Mouse (Mus musculus) bone marrow, adult 2 months (tissue): Measurements from ENCODE around the gene Cars. TPM values are rescaled to one million over a fixed set of nuclear protein-coding genes. Genes with fewer than 3 reads are reported as not detected.

Experiments
- H3K27ac ChIP-seq: fragments of 200-500 bp; 2 replicates; pipeline ENCODE4 v1.5.1; 2012; ENCODE audit warnings: low read depth, mild to moderate bottlenecking, control low read depth, inconsistent platforms, low read length; ENCODE audit not compliant: control insufficient read depth, poor library complexity, insufficient read depth
- H3K4me1 ChIP-seq: fragments of 200-500 bp; 2 replicates; pipeline ENCODE4 v1.6.1; 2011; ENCODE audit warnings: low read length; ENCODE audit not compliant: control insufficient read depth, insufficient read depth
- H3K4me3 ChIP-seq: fragments of 200-500 bp; replicated peaks from 2 replicates; pipeline ENCODE3; 2011; ENCODE audit warnings: mild to moderate bottlenecking, low read depth, low read length, control low read depth; ENCODE audit not compliant: control insufficient read depth
- CTCF ChIP-seq: fragments of 200-500 bp; IDR thresholded peaks from 2 replicates; pipeline ENCODE4 v1.5.1; 2011; ENCODE audit warnings: low read length, control low read depth; ENCODE audit not compliant: control insufficient read depth, insufficient read depth
- POLR2A ChIP-seq: fragments of 200-500 bp; IDR thresholded peaks from 2 replicates; pipeline ENCODE4 v1.6.1; 2011; ENCODE audit warnings: low read depth, mild to moderate bottlenecking, control low read depth, low read length, borderline replicate concordance; ENCODE audit not compliant: control insufficient read depth
- WGBS: fragments of 180-500 bp; shearing (Covaris S2); methylation state at CpG from one replicate; pipeline ENCODE4 v1.1.7; 2018; 5-methylcytosine and 5-hydroxymethylcytosine counted together
- polyA plus RNA-seq: library from polyadenylated mRNA; stranded (reverse); fragments of >200 nt; gene quantifications from 2 replicates; pipeline ENCODE4 v1.2.4, GENCODE M21; 2011; ENCODE audit warnings: low replicate concordance; ENCODE audit not compliant: missing spikeins, insufficient read depth, insufficient read length

Cars gene
- polyA plus RNA-seq, 1 experiment = 209 TPM

DNA sequence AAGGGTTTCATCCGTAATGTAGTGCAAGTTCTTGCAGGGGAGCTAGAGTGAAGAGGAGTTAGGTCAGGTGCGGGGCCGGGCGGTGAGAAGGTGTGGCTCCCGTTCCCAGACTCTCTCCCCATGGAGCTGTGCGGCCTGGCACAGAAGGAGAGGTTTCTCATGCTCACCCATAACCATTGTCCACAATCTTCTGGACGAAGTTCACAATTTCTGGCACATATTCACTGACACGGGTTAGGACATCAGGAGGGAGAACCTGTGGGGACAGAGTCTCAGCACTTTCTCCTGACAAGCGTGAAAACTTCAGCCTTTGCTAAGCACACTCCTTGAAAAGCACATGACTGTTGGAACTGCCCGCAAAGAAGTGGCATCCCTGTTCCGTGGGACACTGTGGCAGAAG is 24.1 kb downstream of the Cars start:
- H3K27ac ChIP-seq = no peak overlapping the region
- WGBS = 94% methylated on average over 11 of the region's 11 CpGs
- H3K4me1 ChIP-seq = peaks cover 2% of the 10 kb centered on the region; the same call in 1 of the 2 replicates
- no peak overlapping the region for H3K4me3 ChIP-seq
- TF ChIP-seq POLR2A = no peak
- no peak for TF ChIP-seq CTCF

GRCm38 (mm10) chr7:143565648-143566039 is 34.2 kb downstream of the Cars start:
- 25% methylated on average over 3 of the region's 3 CpGs for WGBS

DNA sequence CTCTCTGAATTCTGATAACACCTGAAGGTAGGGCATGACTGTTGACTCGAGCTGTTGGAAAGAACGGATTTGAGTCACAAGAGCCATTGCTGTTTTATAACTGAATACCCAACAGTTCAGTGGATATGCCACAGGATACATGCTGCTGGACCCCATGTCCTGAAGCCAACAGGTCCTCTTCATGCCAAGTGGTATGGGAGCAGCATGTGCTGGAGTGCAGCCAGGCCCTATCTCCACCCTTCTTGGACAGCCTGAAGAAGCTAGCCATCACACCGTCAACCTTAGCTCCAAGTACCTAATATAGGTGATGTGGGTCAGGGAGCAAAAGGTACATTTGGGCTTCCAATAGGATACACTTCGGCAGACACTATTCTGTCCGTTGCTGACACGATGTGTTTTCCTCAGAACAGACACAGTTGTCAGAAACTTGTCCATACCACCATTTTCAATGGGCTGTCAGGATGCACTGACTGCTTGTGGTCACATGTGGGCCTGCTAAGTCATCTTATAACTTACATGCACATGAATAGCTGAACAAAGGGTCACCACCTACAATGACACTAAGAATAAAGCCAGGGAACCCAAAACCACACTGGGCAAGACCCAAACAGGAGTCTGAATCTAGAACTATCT is 34.8 kb downstream of the Cars start:
- Histone ChIP-seq H3K4me3 (no peak overlapping the region), H3K4me1 (peaks cover 2% of the 10 kb centered on the region), H3K27ac (peak overlapping the region; percentile 67)
- 49% methylated on average over 6 of the region's 6 CpGs for WGBS
- no peak for TF ChIP-seq CTCF
- TF ChIP-seq POLR2A = no peak

More at GRCm38 (mm10) chr7:143565648-143566039, 34.2 kb downstream of the Cars start:
- Histone ChIP-seq H3K4me3 (no peak overlapping the region), H3K4me1 (peaks cover 2% of the 10 kb centered on the region), H3K27ac (peak overlapping the region; percentile 70)
- TF ChIP-seq CTCF = no peak
- no peak for TF ChIP-seq POLR2A

GRCm38 (mm10) chr7:143563787-143564186 is 36.1 kb downstream of the Cars start:
- 94% methylated on average over 5 of the region's 5 CpGs for WGBS
- Histone ChIP-seq H3K27ac (no peak overlapping the region; the same call in 1 of the 2 replicates), H3K4me1 (peaks cover 2% of the 10 kb centered on the region), H3K4me3 (no peak overlapping the region)
- TF ChIP-seq CTCF = no peak
- no peak for TF ChIP-seq POLR2A

DNA sequence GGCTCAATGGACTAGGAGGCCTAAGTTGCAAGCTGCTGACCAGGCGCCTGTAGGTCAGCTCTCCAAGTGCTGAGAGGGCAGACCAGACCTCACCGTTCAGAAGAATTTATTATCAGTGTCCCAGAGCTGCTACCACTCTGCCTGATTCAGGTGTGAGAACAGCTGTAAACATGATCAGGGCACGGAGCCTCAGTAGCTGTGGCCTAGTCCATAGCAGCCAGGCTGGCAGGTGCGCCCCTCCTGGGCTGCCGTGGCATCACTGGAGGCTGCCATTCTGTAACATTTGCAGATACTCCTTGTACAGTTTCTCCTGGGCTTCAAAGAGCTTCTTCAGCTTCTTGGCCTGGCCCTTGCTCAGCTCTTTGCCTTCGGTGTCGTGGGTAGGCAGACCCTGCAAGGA is 42.3 kb downstream of the Cars start:
- H3K27ac ChIP-seq = peak overlapping the region; percentile 71
- peak; percentile 20; the same call in 1 of the 2 replicates for TF ChIP-seq CTCF
- no peak for TF ChIP-seq POLR2A
- 67% methylated on average over 7 of the region's 7 CpGs for WGBS
- H3K4me1 ChIP-seq = peaks cover 2% of the 10 kb centered on the region; the same call in 1 of the 2 replicates
- H3K4me3 ChIP-seq = no peak overlapping the region

GRCm38 (mm10) chr7:143556964-143557610 is 42.8 kb downstream of the Cars start:
- TF ChIP-seq POLR2A (no peak; the same call in 1 of the 2 replicates), CTCF (no peak)
- WGBS = 43% methylated on average over 8 of the region's 8 CpGs
- no peak overlapping the region for H3K4me3 ChIP-seq
- peak overlapping the region; percentile 71 for H3K27ac ChIP-seq
- peaks cover 2% of the 10 kb centered on the region; the same call in 1 of the 2 replicates for H3K4me1 ChIP-seq

DNA sequence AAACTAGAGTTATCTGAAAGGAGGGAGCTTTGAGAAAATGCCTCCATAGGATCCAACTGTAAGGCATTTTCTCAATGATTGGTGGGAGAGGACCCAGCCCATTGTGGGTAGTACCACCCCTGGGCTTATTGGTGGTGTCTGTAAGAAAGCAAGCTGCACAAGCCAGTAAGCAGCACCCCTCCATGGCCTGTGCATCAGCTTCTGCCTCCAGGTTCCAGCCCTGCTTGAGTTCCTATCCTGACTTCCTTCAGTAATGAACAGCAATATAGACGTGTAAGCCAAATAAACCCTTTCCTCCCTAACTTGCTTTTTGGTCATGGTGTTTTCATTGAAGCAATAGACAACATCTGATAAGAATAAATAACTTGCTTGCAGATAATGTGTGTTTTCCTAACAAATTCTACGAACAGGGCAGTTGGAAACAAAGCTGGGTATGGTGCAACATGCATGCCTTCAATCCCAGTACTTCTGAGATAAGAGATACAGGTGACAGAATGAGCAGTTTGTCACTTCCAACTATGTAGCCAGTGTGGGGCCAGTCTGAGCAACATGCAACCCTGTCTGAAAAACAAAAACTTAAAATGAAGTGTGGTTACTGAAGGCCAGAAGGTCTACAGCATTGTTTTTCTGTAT is 50.2 kb downstream of the Cars start:
- no peak overlapping the region for H3K27ac ChIP-seq
- 31% methylated on average over 2 of the region's 2 CpGs for WGBS
- TF ChIP-seq POLR2A (no peak), CTCF (no peak)
- no peaks in the 10 kb centered on the region; the same call in 1 of the 2 replicates for H3K4me1 ChIP-seq
- H3K4me3 ChIP-seq = no peak overlapping the region

DNA sequence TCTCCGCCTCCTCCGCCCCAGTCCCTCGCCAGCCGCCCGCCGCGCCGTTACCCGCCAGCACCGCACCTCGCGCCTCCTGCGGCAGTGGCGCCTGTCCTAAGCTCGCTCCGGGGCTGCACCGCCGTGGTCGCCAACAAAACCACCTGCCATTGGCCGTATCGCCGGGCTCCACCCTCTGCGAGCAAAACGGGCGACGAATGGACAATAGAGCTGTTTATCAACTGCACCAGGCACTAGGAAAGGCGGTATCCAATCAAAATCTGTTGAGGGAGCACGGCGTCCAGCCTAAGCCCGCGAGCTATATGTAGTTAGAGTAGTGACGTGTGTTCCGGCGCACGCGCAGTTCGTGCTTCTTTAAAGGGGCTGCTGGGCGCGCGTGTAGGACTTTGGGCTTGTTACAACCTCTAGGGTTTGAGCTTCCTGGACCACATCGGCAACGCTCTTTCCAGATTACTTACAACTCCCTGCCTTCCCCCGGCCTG is 50.9 kb downstream of the Cars start, which contains the start of gene Nap1l4:
Nap1l4 (minus strand) TSS at position 131 of the 482 bp plus-strand sequence.
- peak within 1 kb of the TSS; percentile 91 for H3K4me3 ChIP-seq
- H3K27ac ChIP-seq = peak within 1 kb of the TSS; percentile 94
- no peaks in the 10 kb centered on the region; the same call in 1 of the 2 replicates for H3K4me1 ChIP-seq
- TF ChIP-seq POLR2A = peak; percentile 78; the same call in 1 of the 2 replicates
- no peak for TF ChIP-seq CTCF
- under 1% methylated on average over 40 of the region's 43 CpGs for WGBS
